Mouse (Mus musculus) ES-E14 (cell line): Measurements from ENCODE around the gene Zfp108. TPM values are rescaled to one million over a fixed set of nuclear protein-coding genes. Genes with fewer than 3 reads are reported as not detected.

Source experiments
- DNase-seq: peaks from one replicate; pipeline ENCODE4 v3.0.0-alpha.2; 2013; ENCODE audit warnings: low read depth, low spot score
- H3K27ac ChIP-seq: 2 replicates; pipeline ENCODE4 v1.5.1; 2012; ENCODE audit warnings: low read depth, mild to moderate bottlenecking, low read length, moderate library complexity, mixed read lengths; ENCODE audit not compliant: poor library complexity, insufficient read depth, severe bottlenecking
- H3K36me3 ChIP-seq: 2 replicates; pipeline ENCODE4 v1.6.1; 2012; ENCODE audit warnings: mild to moderate bottlenecking, low read length, moderate library complexity, mixed read lengths; ENCODE audit not compliant: control insufficient read depth, poor library complexity, insufficient read depth, severe bottlenecking
- H3K4me1 ChIP-seq, 2 experiments: fragments of 150-350 bp in 1 of 2; sonication (generic) in 1 of 2; 2 replicates each; pipeline ENCODE4 v1.6.1; 2012; ENCODE audit warnings: low read length in 2 of 2, mild to moderate bottlenecking in 1 of 2, mixed read lengths in 1 of 2; ENCODE audit not compliant: control insufficient read depth in 2 of 2, insufficient read depth in 2 of 2, poor library complexity in 1 of 2
- H3K4me3 ChIP-seq, 2 experiments: fragments of 150-350 bp in 1 of 2; sonication (generic) in 1 of 2; 2 replicates each; pipeline ENCODE4 v1.5.1; 2012; ENCODE audit warnings: low read length in 2 of 2, low read depth in 1 of 2, mild to moderate bottlenecking in 1 of 2, mixed read lengths in 1 of 2; ENCODE audit not compliant: insufficient read depth in 1 of 2, poor library complexity in 1 of 2, severe bottlenecking in 1 of 2
- H3K9ac ChIP-seq: 2 replicates; pipeline ENCODE4 v1.6.1; 2012; ENCODE audit warnings: low read depth, mild to moderate bottlenecking, low read length, mixed read lengths; ENCODE audit not compliant: poor library complexity, insufficient read depth, severe bottlenecking
- H3K9me3 ChIP-seq: fragments of 150-350 bp; sonication (generic); 2 replicates; pipeline ENCODE4 v1.6.1; 2012; ENCODE audit warnings: low read depth, mild to moderate bottlenecking, low read length; ENCODE audit not compliant: control insufficient read depth, insufficient read depth
- CHD2 ChIP-seq: IDR thresholded peaks from 2 replicates; pipeline ENCODE4 v1.6.1; 2014; ENCODE audit warnings: mild to moderate bottlenecking, low read depth, low read length, inconsistent platforms
- HCFC1 ChIP-seq: IDR thresholded peaks from 2 replicates; pipeline ENCODE4 v1.6.1; 2012; ENCODE audit warnings: low read length, inconsistent platforms, borderline replicate concordance; ENCODE audit not compliant: insufficient read depth
- MAFK ChIP-seq: IDR thresholded peaks from 2 replicates; pipeline ENCODE4 v1.6.1; 2014; ENCODE audit warnings: mild to moderate bottlenecking, low read depth, low read length, inconsistent platforms; ENCODE audit not compliant: insufficient read depth
- ZC3H11A ChIP-seq: IDR thresholded peaks from 2 replicates; pipeline ENCODE4 v1.6.1; 2012; ENCODE audit warnings: low read depth, mild to moderate bottlenecking, inconsistent platforms, low read length, borderline replicate concordance
- ZNF384 ChIP-seq: IDR thresholded peaks from 2 replicates; pipeline ENCODE4 v1.6.1; 2012; ENCODE audit warnings: low read depth, low read length, inconsistent platforms
- in situ Hi-C, 2 experiments: fragments of 600-800 bp; cut with MboI; formaldehyde crosslinking; loops; one replicate each; pipeline ENCODE4 v1.15.1; 2025; ENCODE audit warnings: low sequenced_read_pairs in 2 of 2, inconsistent platforms in 1 of 2; ENCODE audit not compliant: unreplicated experiment in 2 of 2
- total RNA-seq: library from RNA; depleted of rRNA; stranded (reverse); fragments of 300-350 nt; gene quantifications from 2 replicates; pipeline ENCODE4 v1.2.3, GENCODE M21; 2012

Gene Zfp108
- total RNA-seq, 1 experiment: 1.5 TPM

- H3K9me3 ChIP-seq: no peaks in the 10 kb centered on the region
- H3K27ac ChIP-seq: no peak overlapping the region
- no peak overlapping the region for H3K9ac ChIP-seq
- peaks cover 2% of the 10 kb centered on the region in 2 experiments; a peak in 1 of 4 replicates for H3K4me1 ChIP-seq
- peaks cover 14% of the 10 kb centered on the region; the same call in 1 of the 2 replicates for H3K36me3 ChIP-seq
- H3K4me3 ChIP-seq: no peak overlapping the region
- TF ChIP-seq ZNF384: no peak
- no peak for TF ChIP-seq ZC3H11A
- TF ChIP-seq HCFC1: no peak
- no peak for TF ChIP-seq CHD2
- no peak for TF ChIP-seq MAFK
- DNase-seq: no peak
- in situ Hi-C loops: no loop called here
Observed at GRCm38 (mm10) chr7:24297361-24298095, 42.9 kb downstream of the Zfp108 start.

DNA sequence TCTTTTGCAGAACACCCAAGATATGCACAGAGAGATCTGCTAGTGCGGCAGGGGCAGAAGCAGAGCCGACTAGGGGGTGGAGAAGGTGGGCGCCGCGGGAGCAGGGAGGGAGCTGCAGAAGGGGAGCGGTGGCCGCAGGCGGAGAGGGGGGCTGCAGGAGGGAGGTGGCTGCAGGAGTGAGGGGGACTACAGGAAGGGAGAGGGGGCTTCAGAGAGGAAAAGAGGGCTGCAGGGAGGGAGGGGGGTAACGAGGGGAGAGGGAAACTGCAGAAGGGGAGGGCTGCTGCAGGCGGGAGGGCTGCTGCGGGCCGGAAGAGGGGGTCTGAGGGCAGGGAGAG, 44.0 kb downstream of the Zfp108 start:
- Histone ChIP-seq H3K4me3 (peak overlapping the region; percentile 85 to 88), H3K4me1 (peaks cover 2% of the 10 kb centered on the region in 2 experiments; a peak in 1 of 4 replicates), H3K36me3 (peaks cover 21% of the 10 kb centered on the region; the same call in 1 of the 2 replicates), H3K27ac (no peak overlapping the region), H3K9me3 (no peaks in the 10 kb centered on the region), H3K9ac (peak overlapping the region; percentile 79; the same call in 1 of the 2 replicates)
- in situ Hi-C loops: no loop called here
- no peak for DNase-seq
- TF ChIP-seq ZC3H11A (no peak), HCFC1 (no peak), CHD2 (no peak), ZNF384 (no peak), MAFK (no peak)

DNA sequence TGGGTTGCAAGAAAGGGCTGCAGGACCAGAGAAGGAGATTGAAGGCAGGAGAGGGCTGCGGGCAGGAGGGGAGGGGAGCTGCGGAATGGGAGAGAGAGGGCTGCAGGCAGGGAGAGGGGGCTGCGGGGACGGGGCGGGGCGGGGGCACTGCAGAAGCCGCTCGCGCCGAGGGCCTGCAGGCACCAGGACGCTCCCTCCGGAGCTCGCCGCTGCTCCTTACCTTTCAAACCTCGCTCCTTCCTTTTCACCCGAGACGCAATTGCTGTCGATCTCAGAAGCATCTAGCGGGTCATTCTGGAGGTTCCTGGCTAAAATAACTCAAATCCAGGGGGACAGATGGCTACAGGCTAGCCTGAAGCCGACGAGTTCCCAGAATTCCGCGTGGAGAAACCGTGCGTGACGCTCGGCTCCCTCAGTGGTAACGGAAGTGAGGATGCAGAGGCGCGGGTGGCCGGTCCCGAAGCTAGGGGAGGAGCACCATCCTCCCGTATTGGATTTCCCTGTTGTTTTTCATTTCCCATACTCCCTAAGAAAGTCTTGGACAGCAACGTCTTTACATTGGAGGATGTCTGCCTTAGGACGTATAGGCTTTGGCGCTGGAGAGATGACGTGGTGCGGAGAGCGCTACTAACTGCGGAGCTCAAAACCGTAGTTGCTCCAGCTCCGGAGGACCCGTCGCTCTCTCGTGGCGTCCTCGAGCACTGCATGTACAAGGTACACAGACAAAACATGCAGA, 44.5 kb downstream of the Zfp108 start:
- H3K36me3 ChIP-seq: peaks cover 19% of the 10 kb centered on the region; the same call in 1 of the 2 replicates

DNA sequence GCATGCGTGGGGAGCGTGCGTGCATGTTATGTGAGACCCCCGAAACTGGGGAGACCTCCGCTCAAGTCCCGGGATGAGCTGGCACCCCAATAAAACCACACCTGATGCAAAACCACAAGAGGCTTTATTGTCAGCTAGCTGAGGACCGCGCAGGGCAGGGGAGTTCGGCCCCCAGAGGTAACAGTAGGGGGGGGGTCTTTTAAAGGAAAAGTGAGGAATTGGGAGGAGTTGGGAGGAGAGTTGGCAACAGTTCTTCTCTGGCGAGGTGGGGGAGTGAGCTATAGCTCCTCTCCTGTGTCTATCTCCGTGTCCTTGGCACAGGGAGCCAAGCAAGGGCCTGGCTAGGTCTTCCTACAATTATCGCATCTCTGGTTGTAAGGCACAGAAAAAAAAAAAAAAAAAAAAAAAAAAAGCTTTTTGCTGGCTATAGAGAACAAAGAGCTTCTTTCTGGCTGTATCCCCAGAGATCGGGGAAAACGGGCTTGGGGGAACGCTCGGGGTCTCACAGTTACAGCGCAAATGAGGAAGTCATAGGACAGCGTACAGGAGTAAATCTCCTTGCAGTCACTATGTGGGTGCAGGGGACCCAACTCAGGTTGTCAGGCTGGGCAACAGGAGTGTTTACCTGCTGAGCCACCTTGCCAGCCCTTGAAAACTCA, 45.4 kb downstream of the Zfp108 start:
- DNase-seq: no peak
- in situ Hi-C loops: no loop called here
- no peak overlapping the region; the same call in 1 of the 2 replicates for H3K9ac ChIP-seq
- TF ChIP-seq ZC3H11A (no peak), ZNF384 (no peak), HCFC1 (no peak), MAFK (no peak), CHD2 (no peak)
- H3K36me3 ChIP-seq: peaks cover 17% of the 10 kb centered on the region; the same call in 1 of the 2 replicates
- peak overlapping the region; percentile 43 to 88; a peak in 3 of 4 replicates for H3K4me3 ChIP-seq
- H3K4me1 ChIP-seq: peaks cover 2% of the 10 kb centered on the region in 2 experiments; a peak in 1 of 4 replicates
- H3K9me3 ChIP-seq: no peaks in the 10 kb centered on the region
- H3K27ac ChIP-seq: no peak overlapping the region

More for the DNA sequence above, 44.5 kb downstream of the Zfp108 start:
- DNase-seq: peak; percentile 75
- Histone ChIP-seq H3K9me3 (no peaks in the 10 kb centered on the region), H3K4me1 (peaks cover 2% of the 10 kb centered on the region in 2 experiments; a peak in 1 of 4 replicates), H3K27ac (peak overlapping the region; percentile 17; the same call in 1 of the 2 replicates), H3K4me3 (peak overlapping the region; percentile 85 to 88), H3K9ac (peak overlapping the region; percentile 79)
- TF ChIP-seq ZNF384 (no peak), CHD2 (no peak), ZC3H11A (0 out of 2 replicates have a peak, but pooled peaks have one; percentile 47), MAFK (no peak), HCFC1 (peak; percentile 61; the same call in 1 of the 2 replicates)
- in situ Hi-C loops: no loop called here
